Mouse (Mus musculus): ENCODE measurements around the gene Cdc42ep2. TPM values are rescaled to one million over a fixed set of nuclear protein-coding genes. Genes with fewer than 3 reads are reported as not detected.

The Cdc42ep2 gene
- polyA plus RNA-seq, 1 experiment from 2014 or later = 7.5 TPM

GRCm38 (mm10) chr19:5925311-5925855, 767 bp upstream of the Cdc42ep2 start:
- Histone ChIP-seq H3K4me1 (replicated peaks) (peaks cover 25% of the 10 kb centered on the region), H3K4me2 (replicated peaks) (peak overlapping the region; percentile 96), H3K4me3 (replicated peaks) (peak overlapping the region; percentile 67), H3K36me3 (no peaks in the 10 kb centered on the region), H3K9me3 (no peaks in the 10 kb centered on the region), H3K9ac (replicated peaks) (peak overlapping the region; percentile 75), H3K27me3 (peaks cover 14% of the 10 kb centered on the region), H3K27ac (peak overlapping the region; percentile 44; the same call in 1 of the 2 replicates)
- WGBS = 38% methylated on average over 11 of the region's 11 CpGs
- ATAC-seq = no peak

- ATAC-seq = peak; percentile 86
- H3K9ac ChIP-seq (replicated peaks) = peak overlapping the region; percentile 75
- no peaks in the 10 kb centered on the region for H3K36me3 ChIP-seq
- peak overlapping the region; percentile 96 for H3K4me2 ChIP-seq (replicated peaks)
- no peaks in the 10 kb centered on the region for H3K9me3 ChIP-seq
- H3K27ac ChIP-seq = peak overlapping the region; percentile 76
- WGBS = under 1% methylated on average over 38 of the region's 38 CpGs
- H3K27me3 ChIP-seq = peaks cover 14% of the 10 kb centered on the region
- H3K4me3 ChIP-seq (replicated peaks) = peak overlapping the region; percentile 67
- H3K4me1 ChIP-seq (replicated peaks) = peaks cover 25% of the 10 kb centered on the region
Observed at GRCm38 (mm10) chr19:5923990-5924712, 465 bp downstream of the Cdc42ep2 start.

- WGBS = 92% methylated on average over 3 of the region's 3 CpGs
- H3K27ac ChIP-seq = no peak overlapping the region
- ATAC-seq = no peak
- H3K4me2 ChIP-seq (replicated peaks) = no peak overlapping the region
- H3K4me3 ChIP-seq (replicated peaks) = no peak overlapping the region
- H3K9ac ChIP-seq (replicated peaks) = no peak overlapping the region; the same call in 1 of the 2 replicates
- H3K4me1 ChIP-seq (replicated peaks) = peaks cover 25% of the 10 kb centered on the region
- peaks cover 5% of the 10 kb centered on the region for H3K36me3 ChIP-seq
- no peaks in the 10 kb centered on the region for H3K9me3 ChIP-seq
- H3K27me3 ChIP-seq = peaks cover 14% of the 10 kb centered on the region
Observed at GRCm38 (mm10) chr19:5922963-5923362, 1.7 kb downstream of the Cdc42ep2 start.

DNA sequence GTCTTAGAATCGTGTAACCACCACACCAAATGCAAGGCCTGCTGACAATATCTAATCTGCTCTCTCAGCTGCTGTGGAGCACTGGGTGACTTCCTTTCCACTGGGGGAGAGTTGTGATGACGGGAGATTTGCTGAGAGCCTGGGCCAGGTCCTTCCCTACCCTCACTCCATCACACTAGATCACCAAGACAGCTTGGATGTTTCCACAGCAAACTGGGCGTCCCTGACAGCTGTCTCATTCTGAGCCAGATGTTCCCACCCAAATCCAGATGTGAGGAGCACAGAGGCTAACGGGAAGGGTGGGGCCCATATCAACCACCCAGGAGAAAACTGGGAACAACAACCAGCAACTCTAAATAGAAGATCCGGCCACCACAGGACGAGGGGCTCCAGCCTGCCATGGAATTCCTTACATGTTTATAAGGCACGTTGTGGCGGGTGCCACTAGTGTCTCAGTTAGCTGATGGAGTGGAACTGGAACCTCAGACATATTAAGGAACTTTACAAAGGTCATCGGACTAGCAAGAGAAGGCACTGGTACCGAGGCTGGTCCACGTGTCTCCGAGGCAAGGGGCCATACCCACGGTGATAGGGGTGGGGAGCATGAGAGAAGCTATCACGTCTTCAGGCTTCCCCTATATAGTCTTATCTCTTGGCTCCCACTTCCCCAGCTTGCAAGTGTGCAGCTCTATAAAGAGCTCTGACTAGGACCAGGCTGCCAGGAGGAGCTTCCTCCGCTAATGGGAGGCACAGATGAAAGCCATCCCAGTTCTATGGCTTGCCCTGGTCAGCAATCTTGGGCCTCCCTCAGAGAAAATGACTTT, 2.3 kb downstream of the Cdc42ep2 start:
- no peak overlapping the region for H3K27ac ChIP-seq
- H3K4me1 ChIP-seq (replicated peaks) = peaks cover 25% of the 10 kb centered on the region
- H3K36me3 ChIP-seq = peaks cover 12% of the 10 kb centered on the region
- 83% methylated on average over 15 of the region's 15 CpGs for WGBS
- no peak for ATAC-seq
- peak overlapping the region; percentile 58; the same call in 1 of the 2 replicates for H3K9ac ChIP-seq (replicated peaks)
- peaks cover 14% of the 10 kb centered on the region for H3K27me3 ChIP-seq
- H3K9me3 ChIP-seq = no peaks in the 10 kb centered on the region
- H3K4me3 ChIP-seq (replicated peaks) = no peak overlapping the region
- H3K4me2 ChIP-seq (replicated peaks) = peak overlapping the region; percentile 11

GRCm38 (mm10) chr19:5921715-5922114, 2.9 kb downstream of the Cdc42ep2 start:
- 21% methylated on average over 9 of the region's 9 CpGs for WGBS
- no peak for ATAC-seq

DNA sequence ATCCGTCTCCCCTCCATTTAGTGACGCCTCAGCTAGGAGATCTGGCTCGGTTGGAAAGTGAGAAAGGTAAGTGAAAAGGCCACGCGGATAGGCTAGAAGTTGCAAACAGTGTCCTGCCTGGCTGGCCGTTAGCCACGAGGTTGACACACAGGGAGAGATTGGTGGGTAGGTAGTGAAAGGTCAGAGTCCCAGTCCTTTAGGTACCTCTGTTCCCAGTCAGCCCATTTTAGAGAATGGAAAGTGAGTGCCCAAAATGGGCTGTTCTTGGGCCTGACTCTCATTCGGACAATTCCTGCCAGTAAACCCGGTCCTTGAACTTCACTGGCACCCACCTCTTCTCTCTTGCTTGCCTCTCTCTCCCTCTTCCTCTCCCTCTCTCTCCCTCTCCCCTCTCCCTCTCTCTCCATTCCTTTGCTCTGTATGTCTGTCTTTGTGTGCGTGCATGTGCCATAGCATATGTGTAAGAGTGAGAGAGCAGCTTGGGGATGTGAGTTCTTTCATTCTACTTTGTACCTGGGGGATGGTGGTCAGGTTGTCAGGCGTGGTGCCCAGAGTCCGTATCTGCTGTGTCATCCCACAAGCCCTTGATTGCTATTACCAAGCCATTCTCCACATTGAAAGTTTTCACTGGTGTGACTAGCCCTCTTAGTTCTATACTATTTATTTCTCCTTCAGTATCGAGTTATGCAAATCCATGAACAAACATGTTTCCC, 11.5 kb downstream of the Cdc42ep2 start, which contains the start of gene Dpf2:
Dpf2 (minus strand) TSS at position 4 of the 713 bp plus-strand sequence.
- peaks cover 14% of the 10 kb centered on the region for H3K36me3 ChIP-seq
- no peak; the same call in 1 of the 2 replicates for ATAC-seq
- H3K4me3 ChIP-seq (replicated peaks) = peak within 1 kb of the TSS; percentile 97
- no peaks in the 10 kb centered on the region for H3K9me3 ChIP-seq
- H3K4me1 ChIP-seq (replicated peaks) = peaks cover 34% of the 10 kb centered on the region
- no peaks in the 10 kb centered on the region for H3K27me3 ChIP-seq
- peak within 1 kb of the TSS; percentile 79 for H3K4me2 ChIP-seq (replicated peaks)
- H3K27ac ChIP-seq = peak within 1 kb of the TSS; percentile 75
- 22% methylated on average over 13 of the region's 13 CpGs for WGBS
- peak within 1 kb of the TSS; percentile 97 for H3K9ac ChIP-seq (replicated peaks)

More at GRCm38 (mm10) chr19:5921715-5922114, 2.9 kb downstream of the Cdc42ep2 start:
- H3K27me3 ChIP-seq = peaks cover 14% of the 10 kb centered on the region
- no peak overlapping the region for H3K27ac ChIP-seq
- H3K9ac ChIP-seq (replicated peaks) = peak overlapping the region; percentile 58; the same call in 1 of the 2 replicates
- peak overlapping the region; percentile 11 for H3K4me2 ChIP-seq (replicated peaks)
- peaks cover 25% of the 10 kb centered on the region for H3K4me1 ChIP-seq (replicated peaks)
- H3K9me3 ChIP-seq = no peaks in the 10 kb centered on the region
- peaks cover 17% of the 10 kb centered on the region for H3K36me3 ChIP-seq
- no peak overlapping the region for H3K4me3 ChIP-seq (replicated peaks)

DNA sequence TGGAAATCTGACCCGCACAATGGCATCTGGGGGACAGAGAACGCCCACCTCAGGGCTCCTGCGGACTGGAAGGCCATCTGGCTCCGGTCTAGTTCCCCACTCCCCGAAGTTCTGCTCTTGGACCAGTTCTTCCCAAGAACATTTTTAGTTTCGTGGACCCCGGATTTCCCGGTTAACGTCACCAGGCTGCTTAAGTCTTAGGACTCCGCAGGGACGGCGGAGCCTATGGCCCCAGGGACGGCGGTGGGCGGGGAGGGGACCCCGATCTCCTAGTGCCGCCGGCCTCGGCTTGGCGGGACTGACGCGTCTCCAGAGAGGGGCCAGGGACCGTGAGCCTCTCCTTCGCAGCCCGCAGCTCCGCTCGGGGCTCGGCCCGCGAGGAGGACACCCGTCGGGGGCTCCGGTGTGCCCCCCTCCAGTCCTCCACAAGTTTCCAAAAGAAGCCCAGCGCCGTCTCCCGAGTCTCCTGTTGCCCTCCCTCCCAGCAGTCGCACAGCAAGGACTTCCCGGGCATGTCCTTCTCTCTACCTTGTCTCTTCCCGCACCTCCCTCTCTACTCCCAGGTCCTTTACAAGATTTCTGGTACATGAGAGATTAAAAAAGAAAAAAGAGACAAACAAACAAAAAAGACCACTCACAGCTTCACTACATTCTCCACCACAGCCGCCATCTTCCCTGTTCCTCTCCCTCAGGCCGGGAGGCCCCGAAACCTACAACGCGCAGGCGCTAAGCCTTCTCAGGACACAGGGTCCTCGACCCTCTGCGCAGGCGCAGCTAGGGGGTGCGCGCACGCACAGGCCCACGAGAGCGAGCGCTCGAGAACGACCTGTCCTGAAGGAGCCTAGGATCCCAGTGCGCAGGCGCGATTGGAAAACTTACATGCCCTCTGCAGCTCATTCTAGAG, 12.3 kb downstream of the Cdc42ep2 start:
- peaks cover 34% of the 10 kb centered on the region for H3K4me1 ChIP-seq (replicated peaks)
- H3K36me3 ChIP-seq = peaks cover 6% of the 10 kb centered on the region
- peak overlapping the region; percentile 79 for H3K4me2 ChIP-seq (replicated peaks)
- no peaks in the 10 kb centered on the region for H3K9me3 ChIP-seq
- peak overlapping the region; percentile 97 for H3K9ac ChIP-seq (replicated peaks)
- H3K4me3 ChIP-seq (replicated peaks) = peak overlapping the region; percentile 97
- WGBS = under 1% methylated on average over 59 of the region's 59 CpGs
- H3K27ac ChIP-seq = peak overlapping the region; percentile 75
- H3K27me3 ChIP-seq = no peaks in the 10 kb centered on the region
- peak; percentile 94 for ATAC-seq

GRCm38 (mm10) chr19:5911430-5912102, 13.1 kb downstream of the Cdc42ep2 start:
- Histone ChIP-seq H3K36me3 (peaks cover 6% of the 10 kb centered on the region), H3K9ac (replicated peaks) (peak overlapping the region; percentile 97), H3K27ac (peak overlapping the region; percentile 75), H3K4me3 (replicated peaks) (peak overlapping the region; percentile 97), H3K4me1 (replicated peaks) (peaks cover 34% of the 10 kb centered on the region), H3K4me2 (replicated peaks) (peak overlapping the region; percentile 79), H3K27me3 (no peaks in the 10 kb centered on the region), H3K9me3 (no peaks in the 10 kb centered on the region)
- 6% methylated on average over 14 of the region's 14 CpGs for WGBS
- ATAC-seq = no peak

DNA sequence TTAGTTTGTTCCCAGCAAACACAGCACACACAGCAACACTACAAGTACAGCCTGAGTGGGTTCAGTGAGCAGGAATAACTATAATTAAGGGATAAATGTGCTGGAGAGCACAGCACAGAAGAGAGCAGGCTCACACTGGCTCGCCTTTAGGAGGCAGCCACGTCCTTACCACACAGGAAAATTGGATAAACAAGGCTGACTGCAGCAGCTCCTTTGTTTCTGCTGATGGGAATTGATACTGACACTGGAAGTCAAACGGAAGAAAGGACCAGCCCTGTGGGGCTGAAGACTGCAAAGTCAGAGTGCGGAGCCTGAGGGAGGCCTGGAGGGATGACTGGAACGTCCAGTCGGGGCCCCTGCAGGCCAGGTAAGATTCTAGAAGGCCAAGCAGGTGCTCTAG, 14.4 kb downstream of the Cdc42ep2 start:
- peak overlapping the region; percentile 76 for H3K27ac ChIP-seq
- ATAC-seq = no peak
- H3K4me1 ChIP-seq (replicated peaks) = peaks cover 34% of the 10 kb centered on the region
- WGBS = 38% methylated on average over 6 of the region's 6 CpGs
- H3K9me3 ChIP-seq = no peaks in the 10 kb centered on the region
- H3K27me3 ChIP-seq = no peaks in the 10 kb centered on the region
- H3K36me3 ChIP-seq = peaks cover 20% of the 10 kb centered on the region
- H3K9ac ChIP-seq (replicated peaks) = peak overlapping the region; percentile 97
- peak overlapping the region; percentile 97 for H3K4me3 ChIP-seq (replicated peaks)
- peak overlapping the region; percentile 79 for H3K4me2 ChIP-seq (replicated peaks)

DNA sequence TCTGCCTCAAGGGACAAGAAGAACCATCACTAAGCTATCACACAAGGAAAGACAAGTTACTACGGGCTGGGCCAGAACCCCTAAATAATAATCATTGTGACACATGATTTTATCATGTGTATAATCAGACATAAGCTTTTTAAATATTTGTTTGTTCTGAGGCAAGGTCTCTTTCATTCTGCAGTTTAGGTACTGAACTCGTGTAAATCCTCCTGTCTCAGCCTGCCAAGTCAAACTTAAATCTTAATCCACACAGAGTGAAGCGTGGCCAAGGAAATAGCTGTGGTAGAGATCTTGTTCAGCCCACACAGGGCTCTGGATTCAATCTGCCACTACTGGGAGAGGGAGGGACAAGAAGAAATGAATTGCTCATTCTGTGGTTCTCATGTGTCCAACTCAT, 17.3 kb downstream of the Cdc42ep2 start:
- 93% methylated on average over 3 of the region's 3 CpGs for WGBS
- no peak overlapping the region for H3K4me2 ChIP-seq (replicated peaks)
- H3K4me3 ChIP-seq (replicated peaks) = no peak overlapping the region
- no peaks in the 10 kb centered on the region for H3K27me3 ChIP-seq
- peaks cover 25% of the 10 kb centered on the region for H3K4me1 ChIP-seq (replicated peaks)
- H3K36me3 ChIP-seq = peaks cover 49% of the 10 kb centered on the region
- no peaks in the 10 kb centered on the region for H3K9me3 ChIP-seq
- H3K9ac ChIP-seq (replicated peaks) = no peak overlapping the region
- no peak for ATAC-seq
- no peak overlapping the region for H3K27ac ChIP-seq
